Mouse (Mus musculus): ENCODE results near the gene Pla2g2f. TPM values are rescaled to one million over a fixed set of nuclear protein-coding genes. Genes with fewer than 3 reads are reported as not detected.

Pla2g2f gene
- total RNA-seq, 2 experiments from 2014 or later, result 0.28 to 0.37 TPM

DNA sequence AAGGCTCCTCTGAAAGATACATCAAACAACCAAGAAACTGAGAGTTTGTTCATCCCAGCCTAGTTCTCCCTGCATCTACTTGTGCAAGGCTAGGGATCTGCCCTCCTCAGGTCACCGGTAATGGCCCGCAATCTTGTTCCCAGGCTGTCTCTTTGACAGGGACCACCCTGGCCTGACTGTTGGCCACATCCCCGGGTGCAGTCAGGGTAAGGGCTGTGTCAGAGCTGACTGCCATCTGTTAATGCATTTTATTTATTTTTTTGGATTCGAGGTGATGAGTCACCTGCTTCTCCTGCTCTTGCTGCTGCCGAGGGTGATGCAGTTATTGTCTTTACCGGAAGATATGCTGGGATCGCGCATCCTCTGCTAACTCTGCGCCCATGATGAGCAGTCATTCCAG lies 40.7 kb downstream of the Pla2g2f start:
- no peak for DNase-seq

- no peak for DNase-seq
These were observed 43.2 kb downstream of the Pla2g2f start for GRCm38 (mm10) chr4:138714186-138714585.

DNA sequence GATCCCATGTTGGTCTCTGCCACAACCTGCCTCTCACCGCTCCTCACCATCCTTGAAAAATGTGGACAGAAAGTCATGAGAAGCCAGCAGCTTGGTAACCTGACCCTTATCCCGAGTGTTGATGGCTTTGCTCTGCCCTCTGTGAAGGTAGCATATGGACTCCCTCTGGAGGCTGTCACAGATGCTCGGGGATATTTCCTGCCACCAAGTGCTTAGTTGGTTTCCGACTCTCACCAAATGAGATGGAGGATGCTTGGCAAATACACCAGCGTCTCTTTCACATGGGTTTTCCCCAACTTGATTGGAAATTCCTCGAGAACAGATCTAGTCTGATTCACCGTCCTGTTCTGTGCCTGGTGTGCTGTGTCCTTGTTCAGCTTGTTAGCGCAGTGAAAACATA lies 44.8 kb downstream of the Pla2g2f start:
- DNase-seq, result no peak

- DNase-seq, result no peak
These were observed 45.3 kb downstream of the Pla2g2f start for GRCm38 (mm10) chr4:138712096-138712495.

DNA sequence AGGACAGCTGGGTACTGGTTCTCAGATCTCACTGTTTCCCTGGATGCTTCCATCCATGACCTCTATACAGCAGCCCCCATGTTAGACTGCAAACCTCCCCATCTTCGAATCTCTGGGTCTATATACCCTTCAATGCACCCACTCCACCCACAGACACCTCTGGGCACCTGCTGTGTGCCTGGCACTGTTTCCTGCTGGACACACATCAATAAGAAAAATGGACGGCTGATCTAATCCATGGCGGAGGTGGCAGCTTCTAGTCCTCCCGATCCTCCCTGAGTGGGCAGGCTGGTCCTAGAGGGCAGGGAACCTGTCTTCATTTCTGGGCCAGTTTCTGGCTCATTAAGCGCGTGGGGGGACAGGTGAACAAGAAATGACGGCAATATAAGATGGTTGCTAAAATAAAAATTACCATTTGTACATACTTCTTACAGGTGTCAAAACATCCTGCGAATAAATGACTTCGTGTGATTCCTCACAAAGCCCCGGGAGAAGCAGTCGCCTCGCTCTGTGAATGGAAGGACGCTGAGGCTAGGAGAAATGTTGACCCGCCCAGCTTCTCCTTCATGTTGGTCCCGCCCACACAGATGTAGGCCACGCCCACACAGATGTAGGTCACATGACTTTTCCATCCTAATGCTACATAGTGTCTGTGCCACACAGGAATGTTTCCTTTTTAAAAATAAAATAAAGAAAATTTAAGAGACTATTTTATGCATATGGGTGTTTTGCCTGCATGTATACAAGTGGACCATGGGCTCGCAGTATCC lies 46.2 kb downstream of the Pla2g2f start:
- no peak for DNase-seq

GRCm38 (mm10) chr4:138710633-138711032 lies 46.8 kb downstream of the Pla2g2f start:
- DNase-seq, result no peak

- DNase-seq, result no peak
These were observed 47.5 kb downstream of the Pla2g2f start for GRCm38 (mm10) chr4:138709944-138710343.

- DNase-seq, result no peak
These were observed 48.2 kb downstream of the Pla2g2f start for GRCm38 (mm10) chr4:138709246-138709645.

GRCm38 (mm10) chr4:138708636-138709035 lies 48.8 kb downstream of the Pla2g2f start:
- DNase-seq, result peak; percentile 46 to 77

DNA sequence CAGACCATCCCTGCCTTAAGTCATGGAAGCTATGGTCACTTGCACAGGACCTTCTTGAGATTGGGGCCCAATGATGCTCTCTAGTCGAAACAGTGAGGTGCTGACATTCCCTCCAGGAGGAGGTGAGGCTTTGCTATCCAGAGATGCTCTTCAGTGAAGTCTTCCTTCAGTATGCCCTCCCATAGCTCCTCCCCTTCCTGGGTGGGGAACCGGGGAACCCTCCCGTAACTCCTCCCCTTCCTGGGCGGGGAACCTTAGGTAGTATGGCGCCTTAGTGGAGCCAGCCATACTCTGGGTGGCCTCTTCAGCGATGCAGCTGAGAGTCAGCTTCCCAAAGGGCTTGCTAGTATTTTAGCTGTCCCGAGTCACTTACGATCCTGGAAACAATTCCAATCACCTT lies 50.8 kb downstream of the Pla2g2f start:
- DNase-seq, result no peak

DNA sequence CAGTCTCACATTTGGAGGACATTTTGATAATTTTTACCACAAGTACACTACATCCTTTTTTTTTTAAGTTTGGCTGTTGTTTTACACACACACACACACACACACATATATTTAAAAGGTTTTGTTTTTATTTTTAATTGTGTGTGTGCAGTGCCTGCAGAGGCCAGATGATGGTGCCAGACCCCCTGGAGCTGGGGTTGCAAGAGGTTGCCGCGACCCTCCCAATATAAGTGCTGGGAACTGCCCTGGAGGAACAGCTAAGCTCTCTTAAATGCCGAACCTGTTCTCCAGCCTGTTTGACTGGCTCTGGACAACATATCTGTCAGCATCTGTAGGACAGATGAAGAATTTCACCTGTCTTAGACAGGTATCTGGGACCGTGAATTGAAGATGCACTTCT lies 53.3 kb downstream of the Pla2g2f start:
- DNase-seq, result no peak

- no peak for DNase-seq
These were observed 53.8 kb downstream of the Pla2g2f start for GRCm38 (mm10) chr4:138703591-138703990.

DNA sequence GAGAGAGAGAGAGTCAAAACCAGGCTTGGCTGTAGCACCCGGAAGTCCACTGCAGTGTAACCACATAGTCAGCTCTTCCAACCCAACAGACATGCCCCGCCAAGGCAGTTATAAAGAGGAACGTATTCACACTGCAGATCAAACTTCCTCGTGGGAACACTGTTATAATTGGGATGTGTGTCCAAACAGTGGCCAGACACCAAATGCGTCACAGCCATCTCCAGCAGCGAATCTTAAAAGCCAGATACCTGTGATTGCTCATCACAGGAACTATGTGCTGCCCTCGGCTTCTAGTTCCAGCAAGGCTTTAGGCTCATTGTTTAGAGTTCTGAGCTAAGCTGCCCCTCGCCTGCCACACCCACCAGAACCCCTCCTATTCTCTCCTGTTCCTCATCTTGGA lies 54.9 kb downstream of the Pla2g2f start:
- no peak for DNase-seq

DNA sequence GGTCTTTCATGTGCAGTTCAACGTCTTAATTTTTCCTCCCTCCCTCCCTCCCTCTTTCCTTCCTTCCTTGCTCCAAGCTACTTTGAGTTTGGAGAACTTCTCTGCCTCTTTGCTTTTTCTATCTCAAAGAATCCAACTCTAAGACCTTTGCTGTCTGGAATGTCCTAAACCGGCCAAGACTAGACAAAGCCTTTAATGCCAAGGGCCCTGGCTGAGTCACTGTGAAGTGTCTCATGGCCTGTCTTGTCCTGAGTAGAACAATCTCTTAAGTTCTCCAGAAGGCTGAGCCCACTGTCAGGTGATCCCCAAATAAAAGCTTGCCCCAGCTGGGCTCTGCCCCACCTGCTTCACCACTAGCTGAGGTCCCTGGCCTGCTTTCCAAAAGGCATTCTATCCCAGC lies 55.4 kb downstream of the Pla2g2f start:
- DNase-seq, result no peak

GRCm38 (mm10) chr4:138701111-138701510 lies 56.3 kb downstream of the Pla2g2f start:
- DNase-seq, result no peak

Other genes with a start within 250 kb of the Pla2g2f start
- not detected for gene Vwa5b1, start 121.7 kb downstream of the Pla2g2f start, total RNA-seq (2021)
- gene Pla2g2c, start 32.8 kb downstream of the Pla2g2f start, total RNA-seq (2021), result under 1 TPM; 0.15 to 0.18 TPM
- gene Ubxn10, start 20.5 kb downstream of the Pla2g2f start, total RNA-seq (2021), result 1 to 10 TPM; 1.9 to 2.7 TPM
- 1 to 10 TPM; 1.2 to 6.4 TPM for gene Pla2g2d, start 18.1 kb upstream of the Pla2g2f start, total RNA-seq (2021)
- 10 to 100 TPM; 31.6 to 41.3 TPM for gene Pla2g5, start 105.9 kb upstream of the Pla2g2f start, total RNA-seq (2021)
- not detected for gene Gm13030, start 116.3 kb upstream of the Pla2g2f start, total RNA-seq (2021)
- gene Pla2g2e, start 120.3 kb upstream of the Pla2g2f start, total RNA-seq (2021), result under 1 TPM in 1 of 2 experiments, not detected in 1; 0.69 TPM
- gene Otud3, start 156.3 kb upstream of the Pla2g2f start, total RNA-seq (2021), result 10 to 100 TPM in 1 of 2 experiments, 1 to 10 TPM in 1; 9.6 to 11.5 TPM
- not detected for gene Rnf186, start 209.5 kb upstream of the Pla2g2f start, total RNA-seq (2021)
- gene Tmco4, start 215.3 kb upstream of the Pla2g2f start, total RNA-seq (2021), result 10 to 100 TPM; 10.6 to 10.7 TPM